Mouse (Mus musculus) lung, embryonic 16.5 days (tissue): ENCODE results near the gene Castor1. TPM values are rescaled to one million over a fixed set of nuclear protein-coding genes. Genes with fewer than 3 reads are reported as not detected.
A peak's percentile ranks its signal among the peaks of the same experiment; 100 is the strongest.

Experiments used
- ATAC-seq: fragments of 200-750 bp; cut with Nextera tagmentation; 2 replicates; pipeline ENCODE4 v1.8.0; 2017; ENCODE audit warnings: low read depth, mild to moderate bottlenecking, moderate library complexity
- H3K27ac ChIP-seq: fragments of 300-500 bp; sonication (generic); 2 replicates; pipeline ENCODE4 v1.5.1; 2014; ENCODE audit warnings: mild to moderate bottlenecking, control low read depth, low read length
- H3K27me3 ChIP-seq: fragments of 300-500 bp; sonication (generic); 2 replicates; pipeline ENCODE4 v1.6.1; 2014; ENCODE audit warnings: low read depth, low read length, mixed read lengths; ENCODE audit not compliant: control insufficient read depth, insufficient read depth
- H3K36me3 ChIP-seq: fragments of 300-500 bp; sonication (generic); 2 replicates; pipeline ENCODE4 v1.6.1; 2014; ENCODE audit warnings: low read length; ENCODE audit not compliant: control insufficient read depth, insufficient read depth
- H3K4me1 ChIP-seq: fragments of 300-500 bp; sonication (generic); replicated peaks from 2 replicates; pipeline ENCODE4 v1.6.1; 2014; ENCODE audit warnings: low read length, mixed read lengths; ENCODE audit not compliant: control insufficient read depth, insufficient read depth
- H3K4me2 ChIP-seq: fragments of 300-500 bp; sonication (generic); 2 replicates; pipeline ENCODE4 v1.6.1; 2014; ENCODE audit warnings: low read depth, low read length, control low read depth
- H3K4me3 ChIP-seq: fragments of 300-500 bp; sonication (generic); 2 replicates; pipeline ENCODE4 v1.5.1; 2014; ENCODE audit warnings: mild to moderate bottlenecking, low read length, control low read depth
- H3K9ac ChIP-seq: fragments of 300-500 bp; sonication (generic); 2 replicates; pipeline ENCODE4 v1.6.1; 2014; ENCODE audit warnings: low read length, control low read depth
- H3K9me3 ChIP-seq: fragments of 300-500 bp; sonication (generic); 2 replicates; pipeline ENCODE4 v1.6.1; 2016; ENCODE audit warnings: low read length; ENCODE audit not compliant: control insufficient read depth
- WGBS: fragments of 180-500 bp; shearing (Covaris S2); extraction: QIAGEN DNeasy Blood & Tissue Kit; methylation state at CpG from one replicate; pipeline ENCODE4 v1.1.7; 2014; 5-methylcytosine and 5-hydroxymethylcytosine counted together
- polyA plus RNA-seq: library from polyadenylated mRNA; unstranded; fragments of >200 nt; fragmentation: Nextera tagmentation; extraction: Ambion mirVana; gene quantifications from 2 replicates; pipeline ENCODE4 v1.2.1, GENCODE M21; 2015

Gene Castor1
- polyA plus RNA-seq, 1 experiment from 2014 or later = 6.5 TPM

DNA sequence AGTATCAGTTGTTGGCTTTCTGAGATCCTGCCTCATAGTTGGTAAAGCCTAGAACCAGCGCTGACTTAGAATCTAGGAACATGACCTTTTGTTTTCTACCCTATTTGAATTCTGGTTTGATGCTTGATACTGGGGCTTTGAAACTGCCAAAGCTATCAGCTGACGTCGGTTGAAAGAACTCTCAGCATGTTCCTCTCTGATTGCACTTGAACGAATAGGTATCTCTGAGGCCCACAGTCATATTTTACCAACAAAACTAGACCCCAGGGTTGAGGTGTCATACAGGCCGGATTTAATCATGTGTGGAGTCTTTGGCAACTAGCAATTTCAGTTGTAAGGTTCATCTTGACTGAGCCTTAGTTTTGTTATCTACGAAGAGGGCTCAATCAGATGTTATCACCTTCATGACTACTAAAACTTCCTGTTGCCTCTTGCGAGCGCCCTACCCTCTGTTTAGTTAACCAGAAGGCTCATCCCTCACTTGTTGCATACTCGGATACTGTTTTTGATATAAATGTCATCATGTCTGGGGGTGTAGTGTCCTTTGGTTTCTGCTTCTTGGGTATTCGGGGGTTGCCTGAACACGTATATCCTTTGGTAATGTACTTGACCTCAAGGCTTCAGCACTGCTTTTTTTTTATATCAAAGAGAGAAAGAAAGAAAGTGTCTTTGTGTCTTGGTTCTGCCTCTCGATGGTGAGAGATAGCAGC, 14.9 kb upstream of the Castor1 start:
- WGBS = 70% methylated on average over 12 of the region's 12 CpGs
- peak overlapping the region; percentile 13; the same call in 1 of the 2 replicates for H3K9ac ChIP-seq
- H3K4me3 ChIP-seq = no peak overlapping the region
- peaks cover 16% of the 10 kb centered on the region; the same call in 1 of the 2 replicates for H3K4me1 ChIP-seq
- H3K4me2 ChIP-seq = no peak overlapping the region
- no peaks in the 10 kb centered on the region for H3K27me3 ChIP-seq
- H3K36me3 ChIP-seq = peaks cover 6% of the 10 kb centered on the region; the same call in 1 of the 2 replicates
- no peak for ATAC-seq
- H3K9me3 ChIP-seq = no peaks in the 10 kb centered on the region
- peak overlapping the region; percentile 47; the same call in 1 of the 2 replicates for H3K27ac ChIP-seq

DNA sequence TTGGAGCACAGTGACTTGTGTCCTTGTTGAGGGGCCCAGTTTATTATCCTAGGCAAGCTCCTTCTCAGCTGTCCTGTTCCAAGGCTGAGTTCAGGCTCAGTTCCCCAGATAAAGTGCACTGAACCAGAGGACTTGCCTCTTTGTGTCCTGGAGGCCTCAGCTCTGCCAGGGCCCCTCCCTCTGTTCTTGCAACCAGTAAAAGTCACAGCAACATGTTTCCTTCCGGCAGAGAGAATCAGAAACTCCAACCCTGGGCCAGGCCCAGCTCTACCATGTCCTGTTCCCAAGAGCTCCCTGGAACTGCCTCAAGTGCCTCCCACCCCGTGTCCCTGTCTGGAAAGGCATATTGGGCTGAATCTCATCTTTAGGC, 14.3 kb upstream of the Castor1 start:
- H3K27me3 ChIP-seq = no peaks in the 10 kb centered on the region
- no peak overlapping the region for H3K4me3 ChIP-seq
- no peaks in the 10 kb centered on the region for H3K9me3 ChIP-seq
- peak; percentile 72 for ATAC-seq
- H3K4me2 ChIP-seq = no peak overlapping the region
- H3K27ac ChIP-seq = peak overlapping the region; percentile 47
- peaks cover 8% of the 10 kb centered on the region; the same call in 1 of the 2 replicates for H3K36me3 ChIP-seq
- peak overlapping the region; percentile 13; the same call in 1 of the 2 replicates for H3K9ac ChIP-seq
- H3K4me1 ChIP-seq = peaks cover 16% of the 10 kb centered on the region; the same call in 1 of the 2 replicates
- 26% methylated on average over 2 of the region's 2 CpGs for WGBS

DNA sequence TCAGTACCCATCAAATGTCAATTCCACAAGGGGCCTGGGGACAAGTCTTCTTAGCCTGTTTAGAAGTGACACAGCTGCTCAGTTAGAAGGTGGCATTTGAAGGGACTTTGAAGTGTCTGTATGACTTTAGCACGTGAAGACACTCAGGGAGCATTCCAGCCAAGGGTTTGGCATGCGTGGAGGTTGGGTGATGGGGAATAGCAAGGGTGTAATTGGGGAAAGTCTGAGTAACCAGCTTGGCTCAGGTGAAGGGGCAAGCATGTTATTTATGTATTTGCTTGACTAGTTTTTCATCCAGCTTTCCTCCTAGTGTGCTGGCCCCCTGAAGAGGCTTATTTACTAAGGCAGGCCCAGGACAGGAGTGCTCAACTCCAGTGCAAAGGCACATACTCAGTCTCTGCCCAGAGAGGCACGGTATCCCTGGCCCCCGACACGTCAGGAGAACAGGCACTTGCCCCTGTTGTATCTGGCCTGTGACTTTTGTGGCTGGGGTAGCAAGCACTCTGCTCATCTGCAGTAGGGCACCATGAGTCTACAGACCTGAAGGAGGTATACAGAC, 12.8 kb upstream of the Castor1 start:
- Histone ChIP-seq H3K27ac (peak overlapping the region; percentile 56), H3K4me3 (no peak overlapping the region), H3K27me3 (no peaks in the 10 kb centered on the region), H3K9me3 (no peaks in the 10 kb centered on the region), H3K4me2 (no peak overlapping the region), H3K4me1 (peaks cover 16% of the 10 kb centered on the region; the same call in 1 of the 2 replicates), H3K9ac (no peak overlapping the region), H3K36me3 (peaks cover 8% of the 10 kb centered on the region; the same call in 1 of the 2 replicates)
- ATAC-seq = peak; percentile 53; the same call in 1 of the 2 replicates
- 67% methylated on average over 5 of the region's 5 CpGs for WGBS

DNA sequence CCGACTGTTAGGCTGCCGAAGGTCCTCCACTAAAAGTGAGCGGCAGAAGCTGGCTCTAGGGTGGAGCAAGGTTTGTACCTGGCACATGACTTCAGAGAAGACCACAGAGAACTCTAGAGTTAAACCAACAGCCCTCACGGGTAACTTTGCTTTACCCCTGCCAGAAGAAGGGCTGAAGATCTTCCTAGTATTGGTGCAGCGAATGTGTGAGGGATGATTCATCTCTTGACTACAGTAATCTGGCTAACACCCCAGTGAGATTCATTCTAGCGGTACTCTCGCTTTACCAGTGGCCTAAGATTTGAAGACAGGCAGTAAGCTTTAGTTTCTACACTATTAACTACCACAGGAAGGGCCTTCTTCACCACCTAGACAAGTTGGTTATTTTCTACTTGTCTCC, 12.1 kb upstream of the Castor1 start:
- Histone ChIP-seq H3K36me3 (peaks cover 8% of the 10 kb centered on the region; the same call in 1 of the 2 replicates), H3K9ac (no peak overlapping the region), H3K9me3 (no peaks in the 10 kb centered on the region), H3K4me3 (no peak overlapping the region), H3K4me2 (no peak overlapping the region), H3K4me1 (peaks cover 16% of the 10 kb centered on the region; the same call in 1 of the 2 replicates), H3K27me3 (no peaks in the 10 kb centered on the region), H3K27ac (no peak overlapping the region)
- 82% methylated on average over 7 of the region's 7 CpGs for WGBS
- no peak for ATAC-seq

DNA sequence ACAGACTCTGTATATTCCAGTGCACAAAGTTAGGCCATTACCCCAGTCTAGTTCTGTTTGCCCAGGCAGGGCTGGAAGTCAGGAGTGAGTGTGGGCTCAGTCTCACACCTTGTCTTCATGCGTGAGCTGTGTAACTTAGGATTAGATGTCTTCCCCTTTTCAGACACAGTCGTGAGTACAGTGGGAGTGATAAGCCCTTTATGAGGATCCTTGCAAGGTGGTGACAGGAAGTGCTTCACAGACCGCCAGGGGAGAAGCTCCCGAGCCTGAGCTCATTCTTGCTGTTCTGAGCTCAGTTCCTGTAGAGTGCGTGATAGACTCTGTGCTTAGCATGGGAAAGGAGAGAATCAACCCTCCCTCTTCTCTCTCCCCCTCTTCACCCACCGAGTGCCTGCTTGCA, 11.5 kb upstream of the Castor1 start:
- Histone ChIP-seq H3K27ac (no peak overlapping the region), H3K4me3 (no peak overlapping the region), H3K4me1 (peaks cover 16% of the 10 kb centered on the region; the same call in 1 of the 2 replicates), H3K4me2 (no peak overlapping the region), H3K36me3 (peaks cover 11% of the 10 kb centered on the region; the same call in 1 of the 2 replicates), H3K9me3 (no peaks in the 10 kb centered on the region), H3K9ac (no peak overlapping the region), H3K27me3 (no peaks in the 10 kb centered on the region)
- ATAC-seq = no peak
- 62% methylated on average over 6 of the region's 6 CpGs for WGBS

DNA sequence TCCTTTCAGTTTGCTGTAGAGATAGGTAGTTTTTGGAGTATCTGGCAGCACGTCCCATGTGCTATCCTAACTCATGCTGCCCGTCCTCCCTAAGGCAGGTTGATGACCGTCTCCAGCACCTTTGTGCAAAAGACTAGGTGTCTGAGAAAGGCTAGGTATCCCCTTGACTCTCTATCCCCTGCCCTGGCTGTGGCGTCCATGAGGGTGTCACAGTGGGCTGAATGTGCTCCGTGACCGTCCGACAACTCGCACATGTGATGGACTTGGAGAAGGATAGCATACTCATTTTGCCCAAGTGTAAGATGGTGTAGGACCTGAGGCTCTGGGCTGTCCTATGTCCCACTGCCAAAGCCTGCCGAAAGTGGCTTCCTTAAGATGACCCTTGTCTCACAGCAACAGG, 10.4 kb upstream of the Castor1 start:
- H3K4me1 ChIP-seq = peaks cover 11% of the 10 kb centered on the region; the same call in 1 of the 2 replicates
- H3K36me3 ChIP-seq = peaks cover 11% of the 10 kb centered on the region; the same call in 1 of the 2 replicates
- no peak overlapping the region for H3K9ac ChIP-seq
- H3K9me3 ChIP-seq = no peaks in the 10 kb centered on the region
- ATAC-seq = no peak
- H3K4me2 ChIP-seq = no peak overlapping the region
- H3K27ac ChIP-seq = no peak overlapping the region
- H3K27me3 ChIP-seq = no peaks in the 10 kb centered on the region
- WGBS = 87% methylated on average over 9 of the region's 9 CpGs
- H3K4me3 ChIP-seq = no peak overlapping the region

DNA sequence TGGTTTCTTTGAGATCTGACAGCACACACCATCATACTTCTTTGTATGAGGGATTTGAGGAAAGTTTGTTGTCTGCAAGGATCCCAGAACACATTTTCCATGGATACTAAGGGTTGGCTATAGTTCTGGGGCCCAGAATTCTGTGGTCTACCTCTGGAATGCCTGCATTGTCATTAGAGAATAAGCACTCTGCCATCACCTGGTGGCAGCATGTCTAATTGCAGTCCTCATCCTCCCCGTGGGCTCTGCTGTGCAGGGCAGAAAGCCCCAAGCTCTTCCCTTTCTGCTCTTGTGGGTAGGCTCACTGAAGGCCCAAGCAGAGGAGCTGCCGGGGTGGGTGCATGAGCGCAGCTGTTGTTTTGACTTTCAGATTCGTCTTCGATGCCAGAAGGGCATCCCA, 8.5 kb upstream of the Castor1 start:
- Histone ChIP-seq H3K27ac (no peak overlapping the region), H3K36me3 (peaks cover 13% of the 10 kb centered on the region; the same call in 1 of the 2 replicates), H3K27me3 (no peaks in the 10 kb centered on the region), H3K9me3 (no peaks in the 10 kb centered on the region), H3K4me1 (0 out of 2 replicates have a peak, but pooled peaks cover 2% of the 10 kb centered on the region), H3K4me2 (no peak overlapping the region), H3K9ac (no peak overlapping the region), H3K4me3 (no peak overlapping the region)
- no peak for ATAC-seq
- WGBS = 76% methylated on average over 5 of the region's 5 CpGs

DNA sequence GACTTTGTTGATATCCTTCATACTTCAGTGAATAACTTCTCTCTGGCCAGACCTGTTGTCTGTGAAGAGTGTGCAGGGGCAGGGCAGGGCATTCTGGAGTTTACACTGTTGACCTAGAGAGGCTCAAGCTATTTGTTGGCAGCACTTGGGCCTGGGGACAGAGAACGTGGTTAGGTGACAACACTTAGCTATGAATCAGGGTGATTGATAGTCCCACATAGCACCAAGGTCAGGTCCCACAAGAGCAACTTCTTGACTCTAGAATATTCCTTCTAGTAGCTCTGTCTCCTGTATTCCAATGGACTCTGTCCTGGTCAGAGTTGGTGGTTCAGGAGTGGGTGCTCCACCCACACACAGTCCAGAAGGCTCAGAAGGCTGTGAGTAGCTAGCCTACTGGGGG, 7.2 kb upstream of the Castor1 start:
- Histone ChIP-seq H3K4me2 (no peak overlapping the region), H3K9me3 (no peaks in the 10 kb centered on the region), H3K4me1 (no peaks in the 10 kb centered on the region), H3K27me3 (no peaks in the 10 kb centered on the region), H3K27ac (no peak overlapping the region), H3K36me3 (peaks cover 13% of the 10 kb centered on the region; the same call in 1 of the 2 replicates), H3K9ac (no peak overlapping the region), H3K4me3 (no peak overlapping the region)
- WGBS = 30% methylated on average over 1 of the region's 1 CpGs
- no peak for ATAC-seq

DNA sequence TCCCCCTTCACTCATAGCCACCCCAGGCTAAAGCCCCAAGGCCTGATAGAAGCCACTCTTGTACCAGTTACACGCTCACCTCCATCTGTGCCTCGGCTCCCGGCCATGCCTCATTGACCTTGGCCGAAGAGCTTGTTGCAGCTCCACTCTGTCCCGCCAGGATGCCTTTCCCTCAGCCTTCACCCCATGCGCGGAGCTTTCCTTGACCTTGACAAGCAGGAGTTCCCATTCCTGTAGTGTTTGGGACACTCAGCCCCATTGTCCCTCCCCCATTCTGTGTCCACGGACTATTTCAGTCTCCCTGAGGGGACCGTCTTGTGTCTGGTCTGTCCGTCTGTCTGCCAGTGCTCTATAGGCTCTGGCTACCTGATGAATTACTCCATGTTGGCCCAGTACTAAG, 4.9 kb upstream of the Castor1 start:
- WGBS = 90% methylated on average over 10 of the region's 10 CpGs
- H3K9ac ChIP-seq = no peak overlapping the region
- H3K9me3 ChIP-seq = no peaks in the 10 kb centered on the region
- no peaks in the 10 kb centered on the region; the same call in none of the 2 replicates for H3K4me1 ChIP-seq
- H3K27me3 ChIP-seq = no peaks in the 10 kb centered on the region
- no peak overlapping the region for H3K27ac ChIP-seq
- H3K36me3 ChIP-seq = peaks cover 8% of the 10 kb centered on the region; the same call in 1 of the 2 replicates
- no peak overlapping the region for H3K4me2 ChIP-seq
- ATAC-seq = no peak
- H3K4me3 ChIP-seq = no peak overlapping the region
